Mouse (Mus musculus) heart, embryonic 12.5 days (tissue): ENCODE measurements around the gene Aif1. TPM values are rescaled to one million over a fixed set of nuclear protein-coding genes. Genes with fewer than 3 reads are reported as not detected.
A peak's percentile ranks its signal among the peaks of the same experiment; 100 is the strongest.
"Not testable (repeated sequence)": the region's sequence is repeated elsewhere in the genome, so short reads cannot be mapped to it uniquely, and the experiment has no call there.

ENCODE experiments used
- ATAC-seq: fragments of 200-750 bp; cut with Nextera tagmentation; 2 replicates; pipeline ENCODE4 v1.8.0; 2017; ENCODE audit warnings: moderate TSS enrichment, moderate library complexity; ENCODE audit not compliant: insufficient number of reproducible peaks, low FRiP score
- H3K27ac ChIP-seq: fragments of 300-500 bp; sonication (generic); 2 replicates; pipeline ENCODE4 v1.5.1; 2016; ENCODE audit warnings: mild to moderate bottlenecking, moderate library complexity; ENCODE audit not compliant: poor library complexity, severe bottlenecking
- H3K27me3 ChIP-seq: fragments of 300-500 bp; sonication (generic); replicated peaks from 2 replicates; pipeline ENCODE4 v1.6.1; 2016; ENCODE audit warnings: mild to moderate bottlenecking, moderate library complexity
- H3K36me3 ChIP-seq: fragments of 300-500 bp; sonication (generic); 2 replicates; pipeline ENCODE4 v1.6.1; 2016; ENCODE audit warnings: mild to moderate bottlenecking, moderate library complexity
- H3K4me1 ChIP-seq: fragments of 300-500 bp; sonication (generic); replicated peaks from 2 replicates; pipeline ENCODE4 v1.6.1; 2016; ENCODE audit warnings: mild to moderate bottlenecking
- H3K4me2 ChIP-seq: fragments of 300-500 bp; sonication (generic); 2 replicates; pipeline ENCODE4 v1.6.1; 2016; ENCODE audit warnings: mild to moderate bottlenecking, moderate library complexity
- H3K4me3 ChIP-seq: fragments of 300-500 bp; sonication (generic); 2 replicates; pipeline ENCODE4 v1.5.1; 2016; ENCODE audit warnings: mild to moderate bottlenecking
- H3K9ac ChIP-seq: fragments of 300-500 bp; sonication (generic); 2 replicates; pipeline ENCODE4 v1.6.1; 2016; ENCODE audit warnings: mild to moderate bottlenecking, moderate library complexity
- H3K9me3 ChIP-seq: fragments of 300-500 bp; sonication (generic); replicated peaks from 2 replicates; pipeline ENCODE4 v1.6.1; 2016; ENCODE audit warnings: mild to moderate bottlenecking, moderate library complexity
- WGBS: fragments of 180-500 bp; shearing (Covaris S2); methylation state at CpG from one replicate; pipeline ENCODE4 v1.1.7; 2016; 5-methylcytosine and 5-hydroxymethylcytosine counted together
- microRNA-seq: library from miRNA; unstranded; fragments of <30 nt; microRNA quantifications from one replicate; pipeline ENCODE4, GENCODE M21; 2017
- polyA plus RNA-seq: library from polyadenylated mRNA; unstranded; fragments of >200 nt; fragmentation: Nextera tagmentation; extraction: Ambion mirVana; gene quantifications from 2 replicates; pipeline ENCODE4 v1.2.1, GENCODE M21; 2016

The Aif1 gene
- polyA plus RNA-seq, 1 experiment from 2014 or later, result 4.4 TPM

- Histone ChIP-seq H3K36me3 (peaks cover 33% of the 10 kb centered on the region), H3K4me1 (peaks cover 43% of the 10 kb centered on the region), H3K27me3 (no peaks in the 10 kb centered on the region), H3K4me2 (peak overlapping the region; percentile 82), H3K4me3 (peak overlapping the region; percentile 75; the same call in 1 of the 2 replicates), H3K27ac (no peak overlapping the region), H3K9me3 (no peaks in the 10 kb centered on the region), H3K9ac (no peak overlapping the region; the same call in 1 of the 2 replicates)
- WGBS, result 92% methylated on average over 1 of the region's 1 CpGs
- no peak for ATAC-seq
Observed at GRCm38 (mm10) chr17:35125081-35125480, 50.8 kb downstream of the Aif1 start.

DNA sequence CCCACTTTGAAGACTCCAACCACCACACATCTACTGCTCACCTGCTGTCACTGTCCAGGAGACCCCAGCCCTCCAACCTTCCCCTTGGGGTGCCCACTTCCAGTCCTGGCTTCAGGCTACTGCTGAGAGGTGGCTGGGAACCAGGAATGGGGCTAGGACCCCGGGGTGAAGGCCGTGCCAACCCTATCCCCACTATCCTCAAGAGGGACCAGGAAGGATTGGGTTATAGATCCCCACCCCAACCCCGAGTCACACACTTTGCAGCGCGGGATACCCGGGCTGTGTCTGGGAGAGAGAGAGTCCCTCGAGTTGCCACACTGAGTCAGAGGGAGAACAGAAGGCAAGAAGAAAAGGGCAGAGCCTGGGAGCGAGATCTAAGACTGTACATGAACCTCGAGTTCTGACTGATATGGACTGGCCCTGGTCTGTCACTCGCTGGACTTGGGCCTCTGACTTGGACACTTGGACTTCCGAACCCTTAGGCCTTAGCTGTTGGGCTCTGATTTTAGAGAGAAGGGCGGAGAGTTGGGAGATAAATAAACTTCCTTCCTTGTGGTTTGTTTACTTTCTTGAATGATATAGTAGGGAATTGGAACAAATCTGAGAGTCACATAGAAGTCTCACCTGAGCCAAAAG is 51.5 kb downstream of the Aif1 start:
- Histone ChIP-seq H3K4me1 (peaks cover 48% of the 10 kb centered on the region), H3K36me3 (peaks cover 33% of the 10 kb centered on the region)
- WGBS, result 90% methylated on average over 12 of the region's 12 CpGs
- H3K9ac ChIP-seq, H3K4me3 ChIP-seq, ATAC-seq, H3K9me3 ChIP-seq, H3K4me2 ChIP-seq, H3K27me3 ChIP-seq, H3K27ac ChIP-seq: not testable (repeated sequence)

- Histone ChIP-seq H3K4me1 (peaks cover 41% of the 10 kb centered on the region), H3K36me3 (peaks cover 36% of the 10 kb centered on the region)
- H3K27ac ChIP-seq, H3K9me3 ChIP-seq, H3K9ac ChIP-seq, H3K4me3 ChIP-seq, H3K27me3 ChIP-seq, ATAC-seq, H3K4me2 ChIP-seq: not testable (repeated sequence)
- 92% methylated on average over 9 of the region's 9 CpGs for WGBS
Observed at GRCm38 (mm10) chr17:35123287-35123686, 52.6 kb downstream of the Aif1 start.

DNA sequence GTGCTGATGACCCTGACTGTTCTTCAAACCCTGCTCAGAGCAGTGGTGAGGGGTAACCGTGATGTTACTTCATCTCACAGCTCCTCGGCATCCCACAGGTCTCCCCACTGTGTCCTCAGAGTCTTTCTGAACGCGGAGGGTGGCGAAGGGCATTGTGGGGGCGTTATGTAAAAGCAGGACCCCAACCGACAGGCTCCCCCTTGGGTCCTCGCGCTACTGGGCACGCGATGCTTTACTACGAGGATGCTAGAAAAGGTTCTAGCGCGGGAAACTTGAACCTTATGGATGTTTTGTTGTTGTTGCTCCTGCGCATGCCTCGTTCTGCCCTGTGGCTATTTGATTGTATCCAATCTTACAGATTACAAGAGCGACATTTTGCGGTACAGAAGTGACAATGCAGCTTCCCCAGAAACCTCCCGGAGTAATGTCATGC is 54.0 kb downstream of the Aif1 start, which contains the start of gene Csnk2b:
Csnk2b (minus strand) TSS at position 183 of the 433 bp plus-strand sequence.
- H3K9ac ChIP-seq, result peak within 1 kb of the TSS; percentile 93
- H3K36me3 ChIP-seq, result peaks cover 42% of the 10 kb centered on the region
- ATAC-seq, result no peak; the same call in 1 of the 2 replicates
- H3K27me3 ChIP-seq, result no peaks in the 10 kb centered on the region
- peak within 1 kb of the TSS; percentile 87 for H3K27ac ChIP-seq
- no peaks in the 10 kb centered on the region for H3K9me3 ChIP-seq
- under 1% methylated on average over 19 of the region's 19 CpGs for WGBS
- peaks cover 31% of the 10 kb centered on the region for H3K4me1 ChIP-seq
- peak within 1 kb of the TSS; percentile 76 for H3K4me3 ChIP-seq
- peak within 1 kb of the TSS; percentile 92 for H3K4me2 ChIP-seq

GRCm38 (mm10) chr17:35121143-35121799 is 54.6 kb downstream of the Aif1 start, which contains the start of gene Gpank1:
Gpank1 (plus strand) TSS chr17:35121455.
- H3K36me3 ChIP-seq, result peaks cover 46% of the 10 kb centered on the region
- peaks cover 27% of the 10 kb centered on the region for H3K4me1 ChIP-seq
- H3K9me3 ChIP-seq, result no peaks in the 10 kb centered on the region
- under 1% methylated on average over 50 of the region's 50 CpGs for WGBS
- ATAC-seq, result peak; percentile 94
- peak within 1 kb of the TSS; percentile 93 for H3K9ac ChIP-seq
- peak within 1 kb of the TSS; percentile 92 for H3K4me2 ChIP-seq
- H3K27ac ChIP-seq, result peak within 1 kb of the TSS; percentile 87
- H3K4me3 ChIP-seq, result peak within 1 kb of the TSS; percentile 76
- no peaks in the 10 kb centered on the region for H3K27me3 ChIP-seq

Small RNA genes within 50 kb of the gene (microRNA-seq; reads per million reads assigned to microRNA genes)
- not detected for gene Mir6973a
- gene Mir6974, result not detected

Other genes with a start within 250 kb of the Aif1 start
- gene Neu1, start 244.8 kb downstream of the Aif1 start, polyA plus RNA-seq, result 20.8 and 21.5 TPM in 2 replicates
- 0.12 and 0.13 TPM in 2 replicates for gene Hspa1b, start 216.8 kb downstream of the Aif1 start, polyA plus RNA-seq
- not detected in 2 replicates for gene Gm20481, start 206.2 kb downstream of the Aif1 start, polyA plus RNA-seq
- 6.2 and 6.4 TPM in 2 replicates for gene Hspa1a, start 203.9 kb downstream of the Aif1 start, polyA plus RNA-seq
- gene Hspa1l, start 203.4 kb downstream of the Aif1 start, polyA plus RNA-seq, result 2.9 and 3.1 TPM in 2 replicates
- gene Lsm2, start 194.2 kb downstream of the Aif1 start, polyA plus RNA-seq, result 143 and 145 TPM in 2 replicates
- gene Vars, start 175.1 kb downstream of the Aif1 start, polyA plus RNA-seq, result 82.6 TPM in 2 replicates
- gene Vwa7, start 159.5 kb downstream of the Aif1 start, polyA plus RNA-seq, result 0.32 and 0.37 TPM in 2 replicates
- 2.4 and 2.6 TPM in 2 replicates for gene Sapcd1, start 148.1 kb downstream of the Aif1 start, polyA plus RNA-seq
- gene Msh5, start 129.3 kb downstream of the Aif1 start, polyA plus RNA-seq, result 3.5 and 4.9 TPM in 2 replicates
- gene Clic1, start 126.1 kb downstream of the Aif1 start, polyA plus RNA-seq, result 349 and 354 TPM in 2 replicates
- 192 and 205 TPM in 2 replicates for gene Ddah2, start 117.0 kb downstream of the Aif1 start, polyA plus RNA-seq
- gene Ly6g6c, start 110.7 kb downstream of the Aif1 start, polyA plus RNA-seq, result 0.27 TPM in 1 of 2 replicates, not detected in the other
- 1.2 and 2.0 TPM in 2 replicates for gene Mpig6b, start 109.9 kb downstream of the Aif1 start, polyA plus RNA-seq
- gene Ly6g6e, start 99.2 kb downstream of the Aif1 start, polyA plus RNA-seq, result 0.24 and 0.40 TPM in 2 replicates
- gene Ly6g6d, start 98.0 kb downstream of the Aif1 start, polyA plus RNA-seq, result 1.8 and 2.2 TPM in 2 replicates
- gene Ly6g6f, start 90.5 kb downstream of the Aif1 start, polyA plus RNA-seq, result 1.1 and 1.5 TPM in 2 replicates
- 58.9 and 65.1 TPM in 2 replicates for gene Abhd16a, start 86.8 kb downstream of the Aif1 start, polyA plus RNA-seq
- not detected in 2 replicates for gene Ly6g5c, start 67.8 kb downstream of the Aif1 start, polyA plus RNA-seq
- 0.32 and 0.38 TPM in 2 replicates for gene Ly6g5b, start 60.6 kb downstream of the Aif1 start, polyA plus RNA-seq
- gene Gpank1, start 54.6 kb downstream of the Aif1 start, polyA plus RNA-seq, result 11.1 and 15.1 TPM in 2 replicates
- gene Csnk2b, start 54.0 kb downstream of the Aif1 start, polyA plus RNA-seq, result 190 and 207 TPM in 2 replicates
- 8.6 and 8.7 TPM in 2 replicates for gene D17H6S53E, start 49.7 kb downstream of the Aif1 start, polyA plus RNA-seq
- gene Apom, start 44.0 kb downstream of the Aif1 start, polyA plus RNA-seq, result 1.3 and 8.3 TPM in 2 replicates
- 56.1 and 61.6 TPM in 2 replicates for gene Bag6, start 40.9 kb downstream of the Aif1 start, polyA plus RNA-seq
- 132 and 148 TPM in 2 replicates for gene Prrc2a, start 11.2 kb downstream of the Aif1 start, polyA plus RNA-seq
- 3.3 and 5.2 TPM in 2 replicates for gene Lst1, start 12.4 kb upstream of the Aif1 start, polyA plus RNA-seq
- 0.14 and 0.31 TPM in 2 replicates for gene Ltb, start 18.4 kb upstream of the Aif1 start, polyA plus RNA-seq
- gene Tnf, start 25.9 kb upstream of the Aif1 start, polyA plus RNA-seq, result 0.12 TPM in 1 of 2 replicates, not detected in the other
- gene Lta, start 29.3 kb upstream of the Aif1 start, polyA plus RNA-seq, result not detected in 2 replicates
- 0.55 TPM in 1 of 2 replicates, not detected in the other for gene Gm16181, start 44.8 kb upstream of the Aif1 start, polyA plus RNA-seq
- 10.0 and 12.5 TPM in 2 replicates for gene Atp6v1g2, start 57.6 kb upstream of the Aif1 start, polyA plus RNA-seq
- gene Nfkbil1, start 59.7 kb upstream of the Aif1 start, polyA plus RNA-seq, result 9.0 and 9.8 TPM in 2 replicates
- gene Ddx39b, start 65.7 kb upstream of the Aif1 start, polyA plus RNA-seq, result 282 and 285 TPM in 2 replicates
- 30.2 and 32.8 TPM in 2 replicates for gene H2-D1, start 86.7 kb upstream of the Aif1 start, polyA plus RNA-seq
- 0.08 and 0.14 TPM in 2 replicates for gene H2-Q1, start 144.3 kb upstream of the Aif1 start, polyA plus RNA-seq
- 4.1 and 5.0 TPM in 2 replicates for gene H2-Q2, start 166.2 kb upstream of the Aif1 start, polyA plus RNA-seq
- 1.9 and 2.5 TPM in 2 replicates for gene H2-Q4, start 203.5 kb upstream of the Aif1 start, polyA plus RNA-seq
- 0.57 TPM in 1 of 2 replicates, not detected in the other for gene H2-Q6, start 248.8 kb upstream of the Aif1 start, polyA plus RNA-seq